Mouse (Mus musculus): ENCODE data around the gene Doxl2. TPM values are rescaled to one million over a fixed set of nuclear protein-coding genes. Genes with fewer than 3 reads are reported as not detected.
A peak's percentile ranks its signal among the peaks of the same experiment; 100 is the strongest.

Doxl2 gene
- total RNA-seq, 1 experiment from 2014 or later, result not detected

DNA sequence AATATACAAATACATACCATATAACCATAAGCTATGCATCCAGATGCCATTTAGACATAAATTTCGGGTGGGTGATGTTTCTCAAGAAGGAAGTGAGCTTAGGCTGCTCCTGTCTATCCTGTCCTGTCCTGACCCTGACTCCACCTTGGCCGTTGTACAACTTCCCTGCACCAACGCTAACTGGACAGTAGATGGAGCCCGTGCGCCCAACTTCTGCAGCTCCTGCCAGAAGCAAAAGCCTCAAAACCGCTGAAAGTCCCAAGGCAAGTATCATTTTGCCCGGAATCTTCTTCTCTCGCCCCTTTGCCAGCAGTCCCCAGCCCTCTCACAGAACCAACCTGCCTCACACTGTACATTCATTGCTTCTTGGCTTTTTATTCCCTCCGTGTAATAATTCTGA lies 33.2 kb downstream of the Doxl2 start:
- ATAC-seq (ENCODE audit: extremely low read depth, insufficient number of reproducible peaks, low FRiP score, poor library complexity, severe bottlenecking), result peak; percentile 84

DNA sequence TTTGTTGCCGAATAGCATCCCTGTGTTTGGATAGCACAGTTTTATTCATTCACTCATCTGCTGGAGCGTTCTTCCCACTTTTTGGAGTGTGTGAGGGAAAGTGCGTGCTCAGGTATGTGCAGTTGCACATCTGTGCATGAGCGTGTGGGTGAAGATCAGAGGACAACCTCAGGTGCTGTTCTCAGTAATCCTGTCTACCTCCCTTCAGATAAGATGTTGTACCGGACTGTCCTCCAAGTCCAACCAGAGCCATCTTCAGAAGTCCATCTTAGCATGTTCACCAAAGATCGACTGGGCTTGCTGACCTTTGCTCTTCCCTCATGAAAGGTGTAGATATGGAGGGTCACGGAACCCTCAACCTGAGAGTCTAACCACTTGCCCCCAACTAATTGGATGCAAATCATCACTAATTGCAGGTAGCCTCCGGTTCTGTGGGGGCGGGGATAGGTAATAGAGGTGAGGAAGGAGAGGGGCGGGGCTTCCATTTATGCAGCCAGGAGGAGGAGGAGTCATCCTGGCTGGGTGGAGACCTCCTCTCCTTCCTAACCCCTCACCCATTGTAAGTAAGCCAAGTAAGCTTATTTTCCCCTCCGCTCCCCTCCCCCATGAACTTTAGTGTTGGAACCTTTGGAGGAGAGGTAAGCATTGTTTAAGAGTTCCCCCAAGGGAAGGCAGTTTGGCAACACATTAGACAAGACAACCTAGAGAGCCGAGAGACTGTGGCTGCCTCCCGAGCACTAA lies 33.8 kb downstream of the Doxl2 start:
- ATAC-seq (ENCODE audit: extremely low read depth, insufficient number of reproducible peaks, low FRiP score, poor library complexity, severe bottlenecking), result no peak

DNA sequence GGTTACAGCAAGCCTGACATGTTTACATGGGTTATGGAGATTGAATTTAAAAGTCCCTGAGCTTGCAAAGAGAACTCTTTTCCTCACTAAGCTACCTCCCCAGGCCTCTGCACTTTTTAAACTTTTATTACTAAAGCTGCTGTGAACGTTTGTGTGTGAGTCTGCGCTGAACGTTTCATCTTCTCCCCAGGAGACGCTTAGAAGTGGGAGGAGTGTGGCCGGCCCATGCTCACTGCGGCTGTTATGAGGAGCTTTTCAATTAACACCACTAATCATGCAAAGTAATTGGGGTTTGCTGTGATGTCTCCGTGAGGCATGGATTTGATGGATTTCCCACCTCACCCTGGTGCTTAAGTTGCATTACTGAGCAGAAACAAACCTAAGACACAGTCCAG lies 34.4 kb downstream of the Doxl2 start:
- ATAC-seq (ENCODE audit: extremely low read depth, insufficient number of reproducible peaks, low FRiP score, poor library complexity, severe bottlenecking), result no peak

DNA sequence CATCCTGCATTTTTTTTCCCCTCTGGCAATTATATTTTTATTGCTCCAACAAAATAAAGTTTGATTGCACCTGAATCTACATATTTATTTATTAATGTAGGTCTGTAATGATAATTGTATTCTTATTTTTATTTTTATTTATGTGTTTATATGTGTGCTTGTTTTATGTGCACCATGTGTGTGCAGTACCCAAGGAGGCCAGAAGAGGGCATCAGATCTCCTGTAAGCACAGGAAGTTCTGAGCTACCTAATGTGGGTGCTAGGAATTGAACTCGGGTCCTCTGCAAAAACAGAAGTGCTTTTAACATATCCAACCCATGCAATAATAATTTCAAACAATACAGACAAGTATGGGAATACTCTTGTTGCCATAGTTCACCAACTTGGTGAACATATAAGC lies 34.9 kb downstream of the Doxl2 start:
- ATAC-seq (ENCODE audit: extremely low read depth, insufficient number of reproducible peaks, low FRiP score, poor library complexity, severe bottlenecking), result no peak

DNA sequence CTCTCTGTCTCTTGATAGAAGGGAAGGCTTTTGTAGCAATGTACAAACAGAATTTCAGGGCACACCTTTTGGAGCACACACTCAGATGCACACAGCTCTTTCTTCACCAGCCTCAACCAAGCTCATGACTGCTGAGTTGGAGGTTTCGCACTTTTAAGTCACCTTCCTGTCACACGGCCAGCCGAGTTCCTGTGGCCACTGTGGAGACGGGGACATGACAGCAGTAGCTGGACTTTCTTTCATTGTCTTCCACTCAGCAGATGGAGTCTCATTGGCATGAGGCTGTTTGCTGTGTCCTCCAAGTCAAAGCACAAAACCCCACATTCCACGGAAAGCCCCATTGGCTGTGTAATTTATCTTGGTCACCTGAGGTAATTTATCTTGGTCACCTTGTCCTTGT lies 36.4 kb downstream of the Doxl2 start:
- ATAC-seq (ENCODE audit: extremely low read depth, insufficient number of reproducible peaks, low FRiP score, poor library complexity, severe bottlenecking), result no peak

DNA sequence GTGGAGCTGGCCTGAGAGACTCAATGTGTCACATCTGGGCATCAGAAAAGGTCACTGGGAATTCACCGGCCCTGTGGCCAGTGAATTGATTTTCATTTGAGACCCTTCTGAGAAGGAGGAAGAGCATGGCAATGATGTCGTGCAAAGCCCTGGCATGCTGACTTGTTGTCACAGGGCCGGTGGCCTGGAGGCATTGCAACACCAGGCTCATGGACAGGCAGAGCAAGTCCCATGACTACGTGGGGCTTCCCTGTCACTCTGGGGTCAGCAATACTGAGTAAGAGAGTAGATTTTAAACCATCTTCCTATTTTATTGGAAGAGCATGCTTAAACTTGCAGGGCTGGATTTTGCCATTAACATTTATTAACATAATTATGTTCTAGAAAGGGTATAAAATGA lies 38.3 kb downstream of the Doxl2 start:
- no peak for ATAC-seq (ENCODE audit: extremely low read depth, insufficient number of reproducible peaks, low FRiP score, poor library complexity, severe bottlenecking)

DNA sequence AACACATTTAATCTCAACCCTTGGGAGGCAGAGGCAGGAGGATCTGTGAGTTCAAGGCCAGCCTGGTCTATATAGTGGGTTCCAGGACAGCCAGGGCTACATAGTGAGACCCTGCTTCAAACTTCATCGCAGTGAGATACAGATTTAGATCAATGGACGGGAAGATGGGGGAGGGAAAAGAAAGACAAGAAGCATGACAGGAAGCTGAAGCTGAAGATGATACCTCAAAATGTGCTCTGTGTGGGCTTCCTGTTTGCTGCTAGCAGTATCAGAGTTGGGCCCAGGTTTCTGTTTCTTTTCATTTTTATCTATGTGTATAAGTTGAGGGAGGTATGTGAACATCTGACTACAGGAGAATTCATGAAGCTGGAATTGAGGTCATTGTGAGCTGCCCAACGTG lies 38.7 kb downstream of the Doxl2 start:
- ATAC-seq (ENCODE audit: extremely low read depth, insufficient number of reproducible peaks, low FRiP score, poor library complexity, severe bottlenecking), result no peak

DNA sequence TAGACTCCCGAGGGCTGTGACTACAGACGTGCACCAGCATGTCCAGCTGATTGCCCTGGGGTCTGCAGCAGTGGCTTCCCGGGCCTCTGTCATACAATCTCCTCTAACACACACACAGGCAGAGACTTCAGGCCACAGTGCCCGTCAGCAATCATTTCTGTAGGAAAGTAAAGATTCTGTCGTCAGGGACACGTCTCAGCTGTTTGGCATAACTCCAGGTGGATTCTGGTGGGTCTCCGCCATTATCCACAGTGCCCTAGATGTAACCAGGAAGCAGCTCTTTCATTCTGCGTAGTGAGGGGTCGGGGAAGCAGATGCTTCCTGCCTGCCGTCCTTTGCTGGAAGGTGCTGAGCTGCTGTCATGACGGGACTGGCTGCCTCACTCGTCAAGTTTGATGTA lies 42.4 kb downstream of the Doxl2 start:
- no peak for ATAC-seq (ENCODE audit: extremely low read depth, insufficient number of reproducible peaks, low FRiP score, poor library complexity, severe bottlenecking)

DNA sequence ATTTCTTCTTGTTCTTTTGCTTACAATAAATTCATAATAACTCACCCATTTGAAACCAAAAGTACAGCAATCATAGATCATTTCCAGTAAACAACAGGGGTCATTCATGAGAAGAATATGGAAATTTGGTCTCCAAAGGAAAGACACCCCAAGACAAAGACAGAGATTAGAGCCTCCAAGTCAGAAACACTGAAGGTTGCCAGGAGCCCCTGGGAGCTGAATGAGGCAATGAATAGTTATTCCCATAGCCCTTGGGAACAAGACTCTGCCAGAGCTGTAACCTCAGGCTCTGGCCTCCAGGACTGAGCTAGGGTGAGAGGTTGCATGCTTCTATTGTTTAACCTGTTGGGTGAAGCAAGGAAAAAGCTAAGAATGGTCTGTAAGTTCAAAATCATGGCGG lies 44.6 kb downstream of the Doxl2 start:
- no peak for ATAC-seq (ENCODE audit: extremely low read depth, insufficient number of reproducible peaks, low FRiP score, poor library complexity, severe bottlenecking)

DNA sequence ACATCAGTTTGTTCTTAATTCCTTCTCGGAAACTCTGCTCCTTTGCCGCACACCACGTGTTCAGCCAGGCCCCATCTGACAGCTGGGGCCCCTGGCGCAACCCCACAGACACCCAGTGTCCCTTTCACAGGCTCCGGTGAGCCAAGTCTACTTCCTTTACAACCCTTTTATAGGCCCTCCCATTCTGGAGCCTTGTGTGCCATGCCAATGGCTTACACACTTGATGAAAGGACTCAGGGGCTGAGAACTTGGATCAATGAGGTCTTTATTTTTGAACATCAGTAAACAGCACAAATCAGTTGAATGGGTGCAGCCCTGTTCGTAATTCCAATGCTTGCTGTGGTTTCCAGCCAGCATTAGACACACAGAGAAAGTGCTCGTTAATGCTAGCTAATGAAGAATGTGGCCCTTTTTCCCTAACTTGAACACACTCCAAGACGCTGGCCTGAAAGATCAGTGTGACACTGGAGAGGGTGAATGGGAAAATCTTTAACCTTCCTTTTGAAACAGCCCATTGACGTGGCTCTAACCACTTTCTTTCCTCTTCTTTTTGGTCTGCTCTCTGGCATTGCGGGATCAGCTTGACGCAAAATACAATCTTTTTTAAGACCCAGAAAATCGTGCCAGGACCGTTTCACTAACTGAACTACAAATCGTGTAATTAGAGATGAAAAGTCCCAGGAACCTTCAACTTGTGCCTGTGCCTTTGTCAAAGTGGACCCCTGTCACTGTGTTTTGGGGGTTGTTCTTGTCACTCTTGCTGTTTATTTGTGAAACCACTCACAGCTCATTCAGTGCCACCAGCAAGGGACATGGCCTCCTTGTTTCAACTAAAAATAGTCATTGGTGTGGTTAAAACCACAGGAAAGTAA lies 46.6 kb downstream of the Doxl2 start:
- ATAC-seq (ENCODE audit: extremely low read depth, insufficient number of reproducible peaks, low FRiP score, poor library complexity, severe bottlenecking), result no peak

DNA sequence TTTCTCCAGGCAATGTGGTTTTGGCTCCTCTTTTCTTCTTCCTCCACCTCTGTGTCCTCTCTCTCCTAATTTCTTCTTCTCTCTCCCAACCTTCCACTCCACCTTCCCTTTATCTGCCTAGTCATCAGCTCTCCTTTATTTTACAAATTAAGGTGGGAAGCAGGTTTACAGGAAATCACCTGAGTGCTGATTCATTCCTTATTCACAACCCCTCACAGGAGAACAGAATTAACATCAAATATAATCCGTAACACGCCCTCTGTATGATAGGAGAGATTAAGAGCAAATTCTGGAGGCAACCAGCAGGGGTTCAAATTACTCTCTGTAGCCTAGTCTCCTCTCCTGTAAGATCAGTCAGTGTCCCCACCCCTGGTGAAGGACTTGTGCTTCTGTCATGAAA lies 47.6 kb downstream of the Doxl2 start:
- no peak for ATAC-seq (ENCODE audit: extremely low read depth, insufficient number of reproducible peaks, low FRiP score, poor library complexity, severe bottlenecking)

DNA sequence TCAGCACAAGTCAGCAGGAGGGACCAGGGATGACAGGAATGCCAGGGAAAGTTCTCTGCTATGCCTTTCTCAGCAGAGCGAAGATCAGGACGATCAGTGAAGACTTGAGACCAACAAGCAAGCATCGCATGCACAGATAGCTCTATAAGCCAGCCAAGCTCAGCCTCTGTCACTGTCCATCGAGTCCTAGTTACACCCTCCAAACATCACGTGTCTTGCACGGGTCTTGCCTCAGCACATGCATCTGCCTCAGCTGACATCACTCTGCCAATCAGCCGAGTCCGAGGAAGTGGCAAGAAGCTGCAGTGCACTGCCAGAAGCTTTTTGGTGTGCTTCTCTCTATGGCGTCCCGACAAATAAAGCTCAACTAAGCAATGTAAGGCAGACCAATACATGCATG lies 48.6 kb downstream of the Doxl2 start:
- no peak for ATAC-seq (ENCODE audit: extremely low read depth, insufficient number of reproducible peaks, low FRiP score, poor library complexity, severe bottlenecking)

DNA sequence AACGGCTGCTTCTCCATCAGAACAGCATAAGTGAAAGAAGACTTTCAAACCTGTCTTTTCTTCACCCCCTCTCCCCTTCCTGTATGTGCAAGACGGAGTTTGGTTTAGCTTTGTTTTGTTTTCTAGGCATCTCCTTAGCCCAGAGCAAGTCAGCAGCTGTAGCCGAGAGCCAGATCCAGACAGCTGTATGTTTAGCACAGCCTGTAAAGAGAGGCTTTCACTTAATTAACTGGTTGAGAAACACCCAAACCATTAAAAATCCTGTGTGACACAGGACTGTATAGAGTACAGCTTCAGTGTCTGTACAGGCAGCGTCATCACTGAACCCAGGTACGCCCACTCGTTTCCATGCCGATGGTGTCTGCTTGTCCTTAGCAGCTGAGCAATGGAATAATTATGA lies 50.5 kb downstream of the Doxl2 start:
- ATAC-seq (ENCODE audit: extremely low read depth, insufficient number of reproducible peaks, low FRiP score, poor library complexity, severe bottlenecking), result no peak

DNA sequence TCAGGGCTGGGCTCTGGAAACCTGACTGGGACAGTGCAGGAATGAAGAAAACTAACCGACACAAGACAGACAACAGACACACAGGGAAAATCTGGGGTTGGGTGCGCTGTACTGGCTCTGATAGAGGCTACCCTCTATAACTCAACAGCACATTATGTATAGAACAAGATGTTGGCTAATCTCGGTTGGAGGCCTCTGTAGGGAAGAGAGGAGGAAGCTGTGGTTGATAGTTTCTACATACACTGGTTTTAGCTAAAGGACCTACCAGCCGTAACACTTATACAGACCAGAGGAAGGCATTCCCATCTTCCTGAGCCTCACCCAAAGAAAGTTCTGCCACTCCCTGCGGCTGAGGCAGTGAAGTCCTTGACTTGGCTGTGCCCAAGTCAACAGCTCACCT lies 51.7 kb downstream of the Doxl2 start:
- no peak for ATAC-seq (ENCODE audit: extremely low read depth, insufficient number of reproducible peaks, low FRiP score, poor library complexity, severe bottlenecking)

DNA sequence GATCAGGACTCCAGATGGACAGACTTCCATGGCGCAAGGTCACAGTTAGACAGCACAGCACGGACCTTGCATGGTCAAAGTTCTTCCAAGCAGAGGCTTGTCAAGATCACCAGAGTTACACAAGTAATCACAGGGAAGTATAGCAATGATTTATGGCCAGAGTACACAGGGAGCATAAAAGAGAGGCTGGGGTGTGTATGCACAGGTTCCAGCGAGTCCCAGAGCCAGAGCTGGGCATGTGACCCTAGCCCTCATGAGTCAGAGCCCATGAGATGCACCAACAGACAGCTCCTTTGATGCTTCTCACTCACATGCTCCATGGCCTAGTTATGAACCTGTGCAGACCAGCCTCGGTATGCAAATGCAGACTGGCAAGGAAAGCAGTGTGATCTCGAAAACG lies 53.3 kb downstream of the Doxl2 start:
- no peak for ATAC-seq (ENCODE audit: extremely low read depth, insufficient number of reproducible peaks, low FRiP score, poor library complexity, severe bottlenecking)

Other genes starting within 250 kb of the Doxl2 start
- 288 and 296 TPM in 2 replicates for gene Gimap1, start 235.9 kb upstream of the Doxl2 start, total RNA-seq (2017)
- 83.5 and 86.2 TPM in 2 replicates for gene Gimap5, start 228.8 kb upstream of the Doxl2 start, total RNA-seq (2017)
- 311 and 314 TPM in 2 replicates for gene Gimap3, start 204.1 kb upstream of the Doxl2 start, total RNA-seq (2017)
- 4.1 and 6.6 TPM in 2 replicates for gene Tmem176a, start 134.0 kb upstream of the Doxl2 start, total RNA-seq (2017)
- 11.2 and 14.4 TPM in 2 replicates for gene Tmem176b, start 133.5 kb upstream of the Doxl2 start, total RNA-seq (2017)
- gene Aoc1, start 102.1 kb upstream of the Doxl2 start, total RNA-seq (2017), result not detected in 2 replicates
- not detected in 2 replicates for gene 1600015I10Rik, start 45.1 kb upstream of the Doxl2 start, total RNA-seq (2017)
- not detected in 2 replicates for gene Svs1, start 11.9 kb downstream of the Doxl2 start, total RNA-seq (2017)
- gene Gpnmb, start 61.6 kb downstream of the Doxl2 start, total RNA-seq (2017), result not detected in 2 replicates
- gene Malsu1, start 98.8 kb downstream of the Doxl2 start, total RNA-seq (2017), result 34.3 and 39.8 TPM in 2 replicates
- gene Igf2bp3, start 240.0 kb downstream of the Doxl2 start, total RNA-seq (2017), result 0.35 and 0.74 TPM in 2 replicates